Mouse (Mus musculus): Measurements from ENCODE around the gene Cdkal1. TPM values are rescaled to one million over a fixed set of nuclear protein-coding genes. Genes with fewer than 3 reads are reported as not detected.
A peak's percentile ranks its signal among the peaks of the same experiment; 100 is the strongest.

The Cdkal1 gene
- polyA plus RNA-seq, 1 experiment from 2014 or later = 29.9 TPM

GRCm38 (mm10) chr13:29831126-29831525 lies 24.3 kb downstream of the Cdkal1 start:
- Histone ChIP-seq H3K27ac (no peak overlapping the region), H3K27me3 (replicated peaks) (no peaks in the 10 kb centered on the region), H3K4me3 (replicated peaks) (no peak overlapping the region), H3K36me3 (no peaks in the 10 kb centered on the region; the same call in 1 of the 2 replicates), H3K9ac (no peak overlapping the region), H3K4me2 (no peak overlapping the region), H3K4me1 (no peaks in the 10 kb centered on the region), H3K9me3 (no peaks in the 10 kb centered on the region)
- ATAC-seq (ENCODE audit: insufficient read depth, low FRiP score, low read depth) = no peak
- WGBS = 66% methylated on average over 4 of the region's 4 CpGs

GRCm38 (mm10) chr13:29828032-29828431 lies 27.4 kb downstream of the Cdkal1 start:
- Histone ChIP-seq H3K27ac (no peak overlapping the region), H3K9ac (no peak overlapping the region), H3K4me1 (0 out of 2 replicates have a peak, but pooled peaks cover 2% of the 10 kb centered on the region), H3K36me3 (no peaks in the 10 kb centered on the region), H3K4me3 (replicated peaks) (no peak overlapping the region), H3K27me3 (replicated peaks) (no peaks in the 10 kb centered on the region), H3K9me3 (no peaks in the 10 kb centered on the region), H3K4me2 (no peak overlapping the region)
- no peak; the same call in 1 of the 2 replicates for ATAC-seq (ENCODE audit: insufficient read depth, low FRiP score, low read depth)
- WGBS = 55% methylated on average over 1 of the region's 1 CpGs

- no peaks in the 10 kb centered on the region for H3K36me3 ChIP-seq
- no peak overlapping the region for H3K4me3 ChIP-seq (replicated peaks)
- H3K9me3 ChIP-seq = no peaks in the 10 kb centered on the region
- 0 out of 2 replicates have a peak overlapping the region, but pooled peaks have one; percentile 12 for H3K27ac ChIP-seq
- H3K27me3 ChIP-seq (replicated peaks) = no peaks in the 10 kb centered on the region
- H3K4me2 ChIP-seq = no peak overlapping the region
- no peak overlapping the region for H3K9ac ChIP-seq
- 29% methylated on average over 2 of the region's 2 CpGs for WGBS
- 0 out of 2 replicates have a peak, but pooled peaks cover 2% of the 10 kb centered on the region for H3K4me1 ChIP-seq
- ATAC-seq (ENCODE audit: insufficient read depth, low FRiP score, low read depth) = no peak
Observed at GRCm38 (mm10) chr13:29826469-29826868, 29.0 kb downstream of the Cdkal1 start.

GRCm38 (mm10) chr13:29826041-29826440 lies 29.4 kb downstream of the Cdkal1 start:
- no peaks in the 10 kb centered on the region for H3K27me3 ChIP-seq (replicated peaks)
- ATAC-seq (ENCODE audit: insufficient read depth, low FRiP score, low read depth) = no peak
- H3K9ac ChIP-seq = no peak overlapping the region
- H3K27ac ChIP-seq = 0 out of 2 replicates have a peak overlapping the region, but pooled peaks have one; percentile 12
- no peak overlapping the region for H3K4me3 ChIP-seq (replicated peaks)
- 0 out of 2 replicates have a peak, but pooled peaks cover 2% of the 10 kb centered on the region for H3K4me1 ChIP-seq
- no peaks in the 10 kb centered on the region for H3K36me3 ChIP-seq
- H3K9me3 ChIP-seq = no peaks in the 10 kb centered on the region
- no peak overlapping the region for H3K4me2 ChIP-seq

GRCm38 (mm10) chr13:29824797-29825196 lies 30.7 kb downstream of the Cdkal1 start:
- peak overlapping the region; percentile 64 for H3K27ac ChIP-seq
- WGBS = 55% methylated on average over 4 of the region's 4 CpGs
- no peak for ATAC-seq (ENCODE audit: insufficient read depth, low FRiP score, low read depth)
- 0 out of 2 replicates have a peak, but pooled peaks cover 2% of the 10 kb centered on the region for H3K4me1 ChIP-seq
- no peaks in the 10 kb centered on the region for H3K9me3 ChIP-seq
- no peak overlapping the region for H3K4me2 ChIP-seq
- H3K36me3 ChIP-seq = no peaks in the 10 kb centered on the region
- H3K27me3 ChIP-seq (replicated peaks) = no peaks in the 10 kb centered on the region
- no peak overlapping the region for H3K9ac ChIP-seq
- no peak overlapping the region for H3K4me3 ChIP-seq (replicated peaks)

- H3K4me2 ChIP-seq = no peak overlapping the region
- 0 out of 2 replicates have a peak, but pooled peaks cover 2% of the 10 kb centered on the region for H3K4me1 ChIP-seq
Observed at GRCm38 (mm10) chr13:29824326-29824725, 31.1 kb downstream of the Cdkal1 start.

GRCm38 (mm10) chr13:29823906-29824305 lies 31.6 kb downstream of the Cdkal1 start:
- no peak for ATAC-seq (ENCODE audit: insufficient read depth, low FRiP score, low read depth)
- Histone ChIP-seq H3K36me3 (no peaks in the 10 kb centered on the region), H3K9ac (no peak overlapping the region), H3K27ac (0 out of 2 replicates have a peak overlapping the region, but pooled peaks have one; percentile 64), H3K4me2 (no peak overlapping the region), H3K4me1 (0 out of 2 replicates have a peak, but pooled peaks cover 2% of the 10 kb centered on the region), H3K9me3 (no peaks in the 10 kb centered on the region), H3K4me3 (replicated peaks) (no peak overlapping the region), H3K27me3 (replicated peaks) (no peaks in the 10 kb centered on the region)
- 58% methylated on average over 9 of the region's 9 CpGs for WGBS

More at GRCm38 (mm10) chr13:29824326-29824725, 31.1 kb downstream of the Cdkal1 start:
- WGBS = 51% methylated on average over 8 of the region's 8 CpGs
- H3K27me3 ChIP-seq (replicated peaks) = no peaks in the 10 kb centered on the region
- peak overlapping the region; percentile 64; the same call in 1 of the 2 replicates for H3K27ac ChIP-seq
- no peak overlapping the region for H3K9ac ChIP-seq
- no peak overlapping the region for H3K4me3 ChIP-seq (replicated peaks)
- no peaks in the 10 kb centered on the region for H3K36me3 ChIP-seq
- no peak for ATAC-seq (ENCODE audit: insufficient read depth, low FRiP score, low read depth)
- no peaks in the 10 kb centered on the region for H3K9me3 ChIP-seq

GRCm38 (mm10) chr13:29823487-29823886 lies 32.0 kb downstream of the Cdkal1 start:
- no peak overlapping the region for H3K9ac ChIP-seq
- no peaks in the 10 kb centered on the region for H3K9me3 ChIP-seq
- no peak for ATAC-seq (ENCODE audit: insufficient read depth, low FRiP score, low read depth)
- H3K4me2 ChIP-seq = no peak overlapping the region
- no peak overlapping the region for H3K4me3 ChIP-seq (replicated peaks)
- H3K27me3 ChIP-seq (replicated peaks) = no peaks in the 10 kb centered on the region
- 0 out of 2 replicates have a peak, but pooled peaks cover 2% of the 10 kb centered on the region for H3K4me1 ChIP-seq
- no peaks in the 10 kb centered on the region for H3K36me3 ChIP-seq
- no peak overlapping the region for H3K27ac ChIP-seq
- 81% methylated on average over 8 of the region's 8 CpGs for WGBS

GRCm38 (mm10) chr13:29819910-29820583 lies 35.4 kb downstream of the Cdkal1 start:
- Histone ChIP-seq H3K27me3 (replicated peaks) (no peaks in the 10 kb centered on the region), H3K4me2 (no peak overlapping the region), H3K36me3 (no peaks in the 10 kb centered on the region), H3K9me3 (no peaks in the 10 kb centered on the region), H3K27ac (no peak overlapping the region), H3K9ac (no peak overlapping the region), H3K4me3 (replicated peaks) (no peak overlapping the region), H3K4me1 (no peaks in the 10 kb centered on the region)
- no peak for ATAC-seq (ENCODE audit: insufficient read depth, low FRiP score, low read depth)
- 73% methylated on average over 9 of the region's 9 CpGs for WGBS

- H3K9me3 ChIP-seq = no peaks in the 10 kb centered on the region
- WGBS = 85% methylated on average over 3 of the region's 3 CpGs
- no peak overlapping the region for H3K4me2 ChIP-seq
- H3K4me3 ChIP-seq (replicated peaks) = no peak overlapping the region
- H3K36me3 ChIP-seq = no peaks in the 10 kb centered on the region
- no peak overlapping the region for H3K27ac ChIP-seq
- H3K4me1 ChIP-seq = no peaks in the 10 kb centered on the region
- no peak for ATAC-seq (ENCODE audit: insufficient read depth, low FRiP score, low read depth)
- no peaks in the 10 kb centered on the region for H3K27me3 ChIP-seq (replicated peaks)
- no peak overlapping the region for H3K9ac ChIP-seq
Observed at GRCm38 (mm10) chr13:29819147-29819546, 36.3 kb downstream of the Cdkal1 start.

- Histone ChIP-seq H3K27ac (no peak overlapping the region), H3K4me1 (no peaks in the 10 kb centered on the region), H3K4me2 (no peak overlapping the region), H3K9ac (no peak overlapping the region), H3K9me3 (no peaks in the 10 kb centered on the region), H3K27me3 (replicated peaks) (no peaks in the 10 kb centered on the region), H3K4me3 (replicated peaks) (no peak overlapping the region), H3K36me3 (no peaks in the 10 kb centered on the region)
- 79% methylated on average over 2 of the region's 2 CpGs for WGBS
- ATAC-seq (ENCODE audit: insufficient read depth, low FRiP score, low read depth) = no peak
Observed at GRCm38 (mm10) chr13:29818314-29818713, 37.2 kb downstream of the Cdkal1 start.

- 82% methylated on average over 4 of the region's 4 CpGs for WGBS
- no peak for ATAC-seq (ENCODE audit: insufficient read depth, low FRiP score, low read depth)
- H3K4me2 ChIP-seq = no peak overlapping the region
Observed at GRCm38 (mm10) chr13:29810780-29811179, 44.7 kb downstream of the Cdkal1 start.

More at GRCm38 (mm10) chr13:29810780-29811179, 44.7 kb downstream of the Cdkal1 start:
- no peaks in the 10 kb centered on the region for H3K36me3 ChIP-seq
- no peak overlapping the region for H3K4me3 ChIP-seq (replicated peaks)
- H3K27me3 ChIP-seq (replicated peaks) = no peaks in the 10 kb centered on the region
- no peak overlapping the region for H3K27ac ChIP-seq
- no peaks in the 10 kb centered on the region for H3K9me3 ChIP-seq
- no peaks in the 10 kb centered on the region for H3K4me1 ChIP-seq
- no peak overlapping the region for H3K9ac ChIP-seq

All from stomach, embryonic 15.5 days (tissue).